Mouse (Mus musculus) frontal cortex, adult 2 months (tissue): ENCODE results near the gene Osbpl3. TPM values are rescaled to one million over a fixed set of nuclear protein-coding genes. Genes with fewer than 3 reads are reported as not detected.

Experiments used
- DNase-seq, 2 experiments: peaks; one replicate each; pipeline ENCODE4 v3.0.0; 2022; ENCODE audit warnings: low spot score in 1 of 2; ENCODE audit errors: extremely low spot score in 1 of 2
- polyA plus RNA-seq: library from polyadenylated mRNA; depleted of rRNA; stranded (reverse); fragments of >200 nt; gene quantifications from 2 replicates; pipeline ENCODE4 v1.2.3, GENCODE M21; 2012

Osbpl3 gene
- polyA plus RNA-seq, 1 experiment: 25.9 TPM

DNA sequence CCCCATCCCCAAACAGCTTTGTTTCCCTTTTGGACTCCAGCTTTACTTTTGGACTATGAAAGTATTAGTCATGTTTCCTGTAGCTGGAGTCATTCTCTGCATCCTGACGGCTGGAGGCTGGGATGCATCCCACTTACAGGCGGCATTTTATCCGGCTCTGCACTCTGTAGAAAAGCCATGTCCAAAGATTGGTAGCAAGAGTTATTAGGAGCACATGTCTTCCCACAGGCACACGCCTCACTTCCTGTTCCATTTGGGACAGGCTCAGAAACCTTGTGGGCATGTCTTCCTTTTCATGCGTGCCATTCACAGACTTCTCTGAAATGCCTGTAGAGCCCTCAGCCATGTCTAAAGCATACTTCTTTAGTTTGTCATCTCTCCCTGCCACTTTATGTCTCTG is 76.9 kb downstream of the Osbpl3 start:
- DNase-seq: peak in 1 of 2 experiments; percentile 69

GRCm38 (mm10) chr6:50377742-50378720 is 78.0 kb downstream of the Osbpl3 start:
- DNase-seq: peak in 1 of 2 experiments; percentile 61

DNA sequence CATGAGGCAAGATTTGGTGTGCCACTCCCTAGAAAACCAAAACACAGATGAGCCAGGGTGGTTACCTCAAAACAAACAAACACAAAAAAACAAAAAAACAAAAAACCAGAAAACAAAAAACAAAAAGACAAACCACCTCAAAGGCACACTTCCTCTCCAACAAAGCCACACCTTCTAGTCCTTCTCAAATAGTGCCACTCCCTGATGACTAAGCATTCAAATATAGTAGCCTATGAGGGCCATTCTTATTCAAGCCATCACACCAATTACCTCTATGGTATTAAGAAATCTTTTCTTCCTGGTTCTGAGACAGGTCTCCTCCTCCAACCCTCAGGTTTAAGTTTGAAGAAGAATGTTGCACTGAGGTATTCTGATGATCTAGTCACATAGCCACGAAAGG is 79.3 kb downstream of the Osbpl3 start:
- no peak for DNase-seq

GRCm38 (mm10) chr6:50372516-50373424 is 83.2 kb downstream of the Osbpl3 start:
- DNase-seq: no peak

GRCm38 (mm10) chr6:50371501-50372086 is 84.4 kb downstream of the Osbpl3 start:
- DNase-seq: no peak

- no peak for DNase-seq
Measured at GRCm38 (mm10) chr6:50368502-50369292, 87.3 kb downstream of the Osbpl3 start.

DNA sequence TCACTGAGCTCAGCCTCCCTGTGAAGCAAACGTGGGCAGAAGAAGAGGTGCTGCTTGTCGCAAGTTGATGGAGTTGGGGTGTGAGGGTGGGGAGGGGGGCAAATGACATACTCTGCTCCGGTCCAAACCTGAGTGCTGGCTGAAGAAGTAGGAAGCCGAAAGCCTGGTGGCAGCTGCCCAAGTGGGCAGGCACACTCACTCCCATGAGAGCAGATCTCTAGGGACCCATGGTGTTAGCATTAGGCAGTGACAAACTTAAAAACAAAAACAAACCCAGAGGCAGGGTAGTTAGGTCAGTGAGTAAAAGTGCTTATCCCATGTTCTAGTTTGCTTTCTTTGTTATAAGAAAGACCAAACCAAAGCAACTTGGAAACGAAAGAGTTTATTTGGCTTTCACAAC is 88.2 kb downstream of the Osbpl3 start:
- DNase-seq: no peak

DNA sequence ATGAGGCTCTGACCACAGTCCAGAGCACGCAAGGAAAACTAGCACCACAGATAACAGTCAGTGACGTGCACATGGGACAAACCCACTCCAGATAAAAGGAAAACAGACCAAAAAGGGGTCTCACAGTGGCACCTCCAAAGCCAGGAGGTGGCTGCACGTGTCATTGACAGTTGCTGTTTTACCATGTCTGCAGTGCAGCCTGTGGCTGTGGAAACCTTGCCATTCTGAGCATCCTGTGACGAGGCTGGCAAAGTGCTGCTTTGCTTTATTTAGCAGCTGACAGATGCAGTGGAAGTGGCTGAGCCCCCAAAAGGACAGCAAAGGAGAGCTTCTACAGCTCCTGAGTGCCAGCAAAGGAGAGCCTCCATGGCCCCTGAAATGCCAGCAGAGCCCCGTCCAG is 89.3 kb downstream of the Osbpl3 start:
- DNase-seq: peak; percentile 59 to 79

DNA sequence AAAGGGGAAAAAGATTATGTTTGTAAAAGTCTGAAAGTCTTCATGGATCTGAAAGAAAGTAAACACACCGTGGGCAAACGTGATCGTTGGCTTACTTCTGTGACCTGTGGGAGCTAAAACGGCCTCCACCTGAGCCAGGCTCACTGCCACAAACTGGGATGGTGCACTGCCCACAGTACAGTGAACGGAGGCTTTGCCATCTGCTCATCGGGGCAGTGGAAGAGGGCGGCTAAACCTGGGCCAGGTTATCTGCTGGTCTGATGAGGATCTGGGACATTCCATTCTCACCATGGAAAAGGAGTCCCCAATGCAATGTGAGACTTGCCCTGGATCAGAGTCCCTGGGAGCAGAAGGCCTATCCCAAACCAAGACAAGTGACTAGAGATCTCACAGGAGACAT is 89.7 kb downstream of the Osbpl3 start:
- DNase-seq: no peak

GRCm38 (mm10) chr6:50364364-50364763 is 91.6 kb downstream of the Osbpl3 start:
- DNase-seq: no peak

DNA sequence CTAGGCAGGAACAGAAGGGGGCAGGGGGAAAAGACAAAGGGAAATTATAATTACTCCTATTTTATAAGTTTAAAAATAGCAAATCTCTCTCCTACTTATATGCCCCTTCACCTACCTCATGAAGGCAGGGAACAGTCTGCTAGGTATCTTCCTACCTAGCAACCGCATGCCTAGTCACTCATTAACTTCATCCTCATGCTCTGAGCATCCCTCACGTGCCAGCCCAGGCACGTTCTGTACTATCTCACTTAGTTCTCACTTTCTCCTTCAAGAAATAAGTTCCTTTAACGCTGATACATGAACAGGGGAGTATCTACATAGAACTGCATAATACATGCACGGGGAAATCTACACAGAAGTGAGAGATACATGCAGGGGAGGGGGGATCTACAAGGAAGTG is 92.6 kb downstream of the Osbpl3 start:
- no peak for DNase-seq

GRCm38 (mm10) chr6:50362704-50363261 is 93.2 kb downstream of the Osbpl3 start:
- peak in 1 of 2 experiments; percentile 47 for DNase-seq

- no peak for DNase-seq
Measured at GRCm38 (mm10) chr6:50362196-50362595, 93.8 kb downstream of the Osbpl3 start.

- DNase-seq: peak; percentile 67 to 82
Measured at GRCm38 (mm10) chr6:50358104-50358679, 97.8 kb downstream of the Osbpl3 start.

- DNase-seq: peak in 1 of 2 experiments; percentile 33
Measured at GRCm38 (mm10) chr6:50354688-50355660, 101.0 kb downstream of the Osbpl3 start.

DNA sequence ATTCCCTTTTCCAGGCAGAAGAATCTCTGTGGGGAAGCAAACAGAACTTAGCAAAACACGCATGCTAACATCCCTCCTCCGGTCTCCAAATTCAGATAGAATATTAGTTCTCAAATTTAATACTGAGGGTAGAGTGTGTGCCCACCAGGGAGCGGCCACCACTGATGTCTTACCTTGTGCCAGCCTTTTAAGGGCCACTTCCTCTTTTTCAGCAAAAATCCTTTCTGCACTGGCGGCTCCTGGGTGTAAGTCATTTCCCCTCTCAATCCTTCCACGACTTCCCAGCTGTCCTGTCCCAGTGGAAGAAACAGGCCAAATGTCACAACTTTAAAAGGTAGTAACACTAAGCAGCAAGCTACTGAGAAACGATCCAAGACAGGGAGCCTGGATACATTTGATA is 103.2 kb downstream of the Osbpl3 start:
- no peak for DNase-seq

GRCm38 (mm10) chr6:50350911-50351310 is 105.1 kb downstream of the Osbpl3 start:
- no peak for DNase-seq

GRCm38 (mm10) chr6:50348619-50349018 is 107.4 kb downstream of the Osbpl3 start:
- DNase-seq: no peak
